Mouse (Mus musculus): ENCODE data around the gene Atp1a4. TPM values are rescaled to one million over a fixed set of nuclear protein-coding genes. Genes with fewer than 3 reads are reported as not detected.

The Atp1a4 gene
- total RNA-seq, 2 experiments from 2014 or later, result 0.17 to 0.18 TPM

- no peak for DNase-seq (ENCODE audit: low spot score in 2 of 2)
These were observed 38.5 kb downstream of the Atp1a4 start, which contains the start of gene Casq1 for GRCm38 (mm10) chr1:172219451-172220406. TSS of gene Casq1 (minus strand) at chr1:172219868.

GRCm38 (mm10) chr1:172218164-172218910 lies 39.9 kb downstream of the Atp1a4 start:
- no peak for DNase-seq (ENCODE audit: low spot score in 2 of 2)

- DNase-seq (ENCODE audit: low spot score in 2 of 2), result peak; percentile 90 to 91
These were observed 41.1 kb downstream of the Atp1a4 start for GRCm38 (mm10) chr1:172217148-172217547.

- peak in 1 of 2 experiments; percentile 63 for DNase-seq (ENCODE audit: low spot score in 2 of 2)
These were observed 43.5 kb downstream of the Atp1a4 start for GRCm38 (mm10) chr1:172214748-172215147.

GRCm38 (mm10) chr1:172213771-172214170 lies 44.4 kb downstream of the Atp1a4 start:
- DNase-seq (ENCODE audit: low spot score in 2 of 2), result no peak

GRCm38 (mm10) chr1:172212776-172213175 lies 45.4 kb downstream of the Atp1a4 start:
- DNase-seq (ENCODE audit: low spot score in 2 of 2), result no peak

- no peak for DNase-seq (ENCODE audit: low spot score in 2 of 2)
These were observed 51.1 kb downstream of the Atp1a4 start for GRCm38 (mm10) chr1:172207111-172207584.

- peak; percentile 64 to 83 for DNase-seq (ENCODE audit: low spot score in 2 of 2)
These were observed 51.9 kb downstream of the Atp1a4 start, which contains the start of gene Pea15a for GRCm38 (mm10) chr1:172206141-172206917. TSS of gene Pea15a (minus strand) at chr1:172206804.

GRCm38 (mm10) chr1:172205741-172206087 lies 52.5 kb downstream of the Atp1a4 start:
- no peak for DNase-seq (ENCODE audit: low spot score in 2 of 2)

GRCm38 (mm10) chr1:172204814-172205740 lies 53.1 kb downstream of the Atp1a4 start:
- no peak for DNase-seq (ENCODE audit: low spot score in 2 of 2)

GRCm38 (mm10) chr1:172204033-172204813 lies 54.0 kb downstream of the Atp1a4 start:
- no peak for DNase-seq (ENCODE audit: low spot score in 2 of 2)

- DNase-seq (ENCODE audit: low spot score in 2 of 2), result no peak
These were observed 54.6 kb downstream of the Atp1a4 start for GRCm38 (mm10) chr1:172203566-172203965.

- DNase-seq (ENCODE audit: low spot score in 2 of 2), result no peak
These were observed 55.2 kb downstream of the Atp1a4 start for GRCm38 (mm10) chr1:172202894-172203522.

- DNase-seq (ENCODE audit: low spot score in 2 of 2), result no peak
These were observed 56.0 kb downstream of the Atp1a4 start for GRCm38 (mm10) chr1:172201967-172202880.

- DNase-seq (ENCODE audit: low spot score in 2 of 2), result no peak
These were observed 57.3 kb downstream of the Atp1a4 start for GRCm38 (mm10) chr1:172200871-172201447.

- no peak for DNase-seq (ENCODE audit: low spot score in 2 of 2)
These were observed 58.1 kb downstream of the Atp1a4 start for GRCm38 (mm10) chr1:172200161-172200560.

GRCm38 (mm10) chr1:172198996-172199395 lies 59.2 kb downstream of the Atp1a4 start:
- DNase-seq (ENCODE audit: low spot score in 2 of 2), result no peak
